Mouse (Mus musculus) liver, embryonic 12.5 days (tissue): ENCODE results near the gene Brsk1. TPM values are rescaled to one million over a fixed set of nuclear protein-coding genes. Genes with fewer than 3 reads are reported as not detected.

Experiments
- ATAC-seq: fragments of 200-750 bp; cut with Nextera tagmentation; 2 replicates; pipeline ENCODE4 v1.8.0; 2017; ENCODE audit warnings: moderate number of reproducible peaks, mild to moderate bottlenecking, moderate library complexity
- H3K27ac ChIP-seq: fragments of 300-500 bp; sonication (generic); 2 replicates; pipeline ENCODE4 v1.5.1; 2016; ENCODE audit warnings: mild to moderate bottlenecking
- H3K27me3 ChIP-seq: fragments of 300-500 bp; sonication (generic); replicated peaks from 2 replicates; pipeline ENCODE4 v1.6.1; 2016; ENCODE audit warnings: mild to moderate bottlenecking, moderate library complexity
- H3K36me3 ChIP-seq: fragments of 300-500 bp; sonication (generic); 2 replicates; pipeline ENCODE4 v1.6.1; 2016; ENCODE audit warnings: mild to moderate bottlenecking, moderate library complexity
- H3K4me1 ChIP-seq: fragments of 300-500 bp; sonication (generic); 2 replicates; pipeline ENCODE4 v1.6.1; 2016
- H3K4me2 ChIP-seq: fragments of 300-500 bp; sonication (generic); 2 replicates; pipeline ENCODE4 v1.6.1; 2016; ENCODE audit warnings: mild to moderate bottlenecking, moderate library complexity
- H3K4me3 ChIP-seq: fragments of 300-500 bp; sonication (generic); 2 replicates; pipeline ENCODE4 v1.5.1; 2016; ENCODE audit warnings: mild to moderate bottlenecking, moderate library complexity
- H3K9ac ChIP-seq: fragments of 300-500 bp; sonication (generic); 2 replicates; pipeline ENCODE4 v1.6.1; 2016; ENCODE audit warnings: mild to moderate bottlenecking, moderate library complexity
- H3K9me3 ChIP-seq: fragments of 300-500 bp; sonication (generic); replicated peaks from 2 replicates; pipeline ENCODE4 v1.6.1; 2016; ENCODE audit warnings: mild to moderate bottlenecking, moderate library complexity
- WGBS: fragments of 180-500 bp; shearing (Covaris S2); methylation state at CpG from one replicate; pipeline ENCODE4 v1.1.7; 2016; ENCODE audit not compliant: insufficient replicate concordance; 5-methylcytosine and 5-hydroxymethylcytosine counted together
- polyA plus RNA-seq: library from polyadenylated mRNA; unstranded; fragments of >200 nt; fragmentation: Nextera tagmentation; extraction: Ambion mirVana; gene quantifications from 2 replicates; pipeline ENCODE4 v1.2.1, GENCODE M21; 2016

Brsk1 gene
- polyA plus RNA-seq, 1 experiment from 2014 or later = 0.19 TPM

GRCm38 (mm10) chr7:4670655-4671255 is 19.6 kb upstream of the Brsk1 start:
- WGBS = 38% methylated on average over 8 of the region's 8 CpGs
- Histone ChIP-seq H3K4me1 (peaks cover 57% of the 10 kb centered on the region), H3K9ac (peak overlapping the region; percentile 51), H3K36me3 (peaks cover 85% of the 10 kb centered on the region), H3K4me3 (peak overlapping the region; percentile 14; the same call in 1 of the 2 replicates), H3K27me3 (no peaks in the 10 kb centered on the region), H3K4me2 (peak overlapping the region; percentile 55), H3K27ac (peak overlapping the region; percentile 87), H3K9me3 (no peaks in the 10 kb centered on the region)
- peak; percentile 99 for ATAC-seq

DNA sequence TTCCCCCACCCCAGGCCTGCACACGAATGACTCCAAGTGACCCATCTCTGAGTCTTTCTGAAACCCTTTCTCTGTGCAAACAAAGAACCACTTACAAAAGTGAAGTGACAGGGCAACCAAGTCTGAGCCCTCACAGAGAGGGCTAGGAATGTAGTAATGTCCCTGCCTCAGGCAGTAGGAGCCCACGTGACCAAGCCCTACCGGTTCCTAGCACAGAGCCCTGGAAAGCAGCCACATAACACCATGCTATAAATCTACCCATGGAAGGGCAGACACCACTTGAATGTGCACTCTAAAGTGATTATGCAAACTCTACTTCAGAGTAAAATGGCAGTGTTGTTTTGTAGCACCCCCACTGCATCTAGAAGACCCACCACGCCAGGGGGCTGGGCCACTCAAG is 18.4 kb upstream of the Brsk1 start:
- H3K36me3 ChIP-seq = peaks cover 86% of the 10 kb centered on the region
- WGBS = 79% methylated on average over 4 of the region's 4 CpGs
- H3K4me1 ChIP-seq = peaks cover 62% of the 10 kb centered on the region
- peak overlapping the region; percentile 87; the same call in 1 of the 2 replicates for H3K27ac ChIP-seq
- H3K4me3 ChIP-seq = no peak overlapping the region
- no peak overlapping the region for H3K4me2 ChIP-seq
- H3K9me3 ChIP-seq = no peaks in the 10 kb centered on the region
- H3K27me3 ChIP-seq = no peaks in the 10 kb centered on the region
- 0 out of 2 replicates have a peak overlapping the region, but pooled peaks have one; percentile 22 for H3K9ac ChIP-seq
- no peak for ATAC-seq

DNA sequence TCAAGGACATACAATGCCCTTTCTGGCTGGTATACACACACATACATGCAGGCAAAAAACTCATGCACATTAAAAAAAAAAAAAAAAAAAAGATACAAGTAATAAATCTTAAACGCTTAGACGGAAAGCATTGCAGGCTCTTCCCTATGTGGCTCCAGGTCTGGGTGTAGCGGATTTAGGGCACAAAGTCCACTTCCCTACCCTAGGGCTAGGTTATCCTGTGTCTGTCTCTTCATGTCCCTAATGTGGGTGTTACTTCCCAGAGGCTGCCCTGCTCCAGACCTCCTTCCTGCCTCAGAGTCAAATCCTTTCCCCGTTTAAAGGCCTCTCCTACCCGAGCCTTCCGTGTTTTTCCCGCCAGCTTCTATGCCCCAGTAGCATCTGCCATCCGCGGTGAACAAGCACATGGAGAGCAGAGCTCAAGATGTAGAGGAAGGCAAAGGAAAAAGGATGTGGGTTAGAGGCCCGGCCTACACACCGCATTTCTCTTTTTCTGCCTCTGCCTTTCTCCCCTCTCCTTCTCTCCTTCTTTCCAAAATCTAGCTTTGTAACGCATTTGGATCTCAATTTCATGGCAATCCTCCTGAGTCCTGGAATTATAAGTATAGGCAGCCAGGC is 16.2 kb upstream of the Brsk1 start:
- H3K4me1 ChIP-seq = peaks cover 52% of the 10 kb centered on the region
- no peak for ATAC-seq
- no peak overlapping the region for H3K9ac ChIP-seq
- H3K36me3 ChIP-seq = peaks cover 81% of the 10 kb centered on the region
- no peaks in the 10 kb centered on the region for H3K27me3 ChIP-seq
- 80% methylated on average over 12 of the region's 12 CpGs for WGBS
- H3K4me2 ChIP-seq = no peak overlapping the region
- H3K27ac ChIP-seq = peak overlapping the region; percentile 45; the same call in 1 of the 2 replicates
- H3K4me3 ChIP-seq = no peak overlapping the region
- no peaks in the 10 kb centered on the region for H3K9me3 ChIP-seq

- peaks cover 45% of the 10 kb centered on the region for H3K4me1 ChIP-seq
- H3K9ac ChIP-seq = no peak overlapping the region
- H3K4me2 ChIP-seq = no peak overlapping the region
- ATAC-seq = no peak
- H3K27ac ChIP-seq = peak overlapping the region; percentile 45; the same call in 1 of the 2 replicates
- no peaks in the 10 kb centered on the region for H3K9me3 ChIP-seq
- H3K4me3 ChIP-seq = no peak overlapping the region
- WGBS = 78% methylated on average over 7 of the region's 7 CpGs
- peaks cover 82% of the 10 kb centered on the region for H3K36me3 ChIP-seq
- H3K27me3 ChIP-seq = no peaks in the 10 kb centered on the region
Measured at GRCm38 (mm10) chr7:4675200-4675599, 15.2 kb upstream of the Brsk1 start.

DNA sequence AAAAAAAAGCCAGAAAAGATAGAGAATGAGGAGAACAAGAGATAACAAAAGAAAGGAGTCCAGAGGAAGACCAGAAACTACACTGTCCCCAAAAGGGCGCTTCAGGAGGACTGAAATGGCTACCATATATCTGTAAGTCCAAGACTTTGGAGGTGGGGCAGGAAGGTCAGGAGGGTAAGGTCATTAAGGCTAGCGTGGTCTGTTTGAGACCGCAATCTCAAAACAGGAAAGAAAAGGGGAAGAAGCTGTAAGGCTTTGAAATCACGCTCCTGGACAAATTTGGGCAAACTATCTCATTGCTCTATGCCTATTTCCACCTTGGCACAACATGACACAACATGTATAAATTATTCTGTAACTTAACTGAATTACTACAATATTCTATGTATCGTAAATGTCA is 7.1 kb upstream of the Brsk1 start:
- H3K4me3 ChIP-seq = no peak overlapping the region
- no peak overlapping the region for H3K4me2 ChIP-seq
- H3K27ac ChIP-seq = no peak overlapping the region
- peaks cover 38% of the 10 kb centered on the region for H3K36me3 ChIP-seq
- H3K27me3 ChIP-seq = no peaks in the 10 kb centered on the region
- ATAC-seq = no peak
- peaks cover 24% of the 10 kb centered on the region for H3K4me1 ChIP-seq
- no peaks in the 10 kb centered on the region for H3K9me3 ChIP-seq
- 62% methylated on average over 5 of the region's 5 CpGs for WGBS
- no peak overlapping the region for H3K9ac ChIP-seq

GRCm38 (mm10) chr7:4684203-4684602 is 6.2 kb upstream of the Brsk1 start:
- no peaks in the 10 kb centered on the region for H3K9me3 ChIP-seq
- peaks cover 24% of the 10 kb centered on the region for H3K4me1 ChIP-seq
- no peak for ATAC-seq
- peak overlapping the region; percentile 74 for H3K9ac ChIP-seq
- peak overlapping the region; percentile 86 for H3K4me2 ChIP-seq
- H3K27ac ChIP-seq = peak overlapping the region; percentile 76
- peaks cover 4% of the 10 kb centered on the region for H3K27me3 ChIP-seq
- peaks cover 32% of the 10 kb centered on the region for H3K36me3 ChIP-seq
- 2% methylated on average over 13 of the region's 13 CpGs for WGBS
- peak overlapping the region; percentile 79 for H3K4me3 ChIP-seq

DNA sequence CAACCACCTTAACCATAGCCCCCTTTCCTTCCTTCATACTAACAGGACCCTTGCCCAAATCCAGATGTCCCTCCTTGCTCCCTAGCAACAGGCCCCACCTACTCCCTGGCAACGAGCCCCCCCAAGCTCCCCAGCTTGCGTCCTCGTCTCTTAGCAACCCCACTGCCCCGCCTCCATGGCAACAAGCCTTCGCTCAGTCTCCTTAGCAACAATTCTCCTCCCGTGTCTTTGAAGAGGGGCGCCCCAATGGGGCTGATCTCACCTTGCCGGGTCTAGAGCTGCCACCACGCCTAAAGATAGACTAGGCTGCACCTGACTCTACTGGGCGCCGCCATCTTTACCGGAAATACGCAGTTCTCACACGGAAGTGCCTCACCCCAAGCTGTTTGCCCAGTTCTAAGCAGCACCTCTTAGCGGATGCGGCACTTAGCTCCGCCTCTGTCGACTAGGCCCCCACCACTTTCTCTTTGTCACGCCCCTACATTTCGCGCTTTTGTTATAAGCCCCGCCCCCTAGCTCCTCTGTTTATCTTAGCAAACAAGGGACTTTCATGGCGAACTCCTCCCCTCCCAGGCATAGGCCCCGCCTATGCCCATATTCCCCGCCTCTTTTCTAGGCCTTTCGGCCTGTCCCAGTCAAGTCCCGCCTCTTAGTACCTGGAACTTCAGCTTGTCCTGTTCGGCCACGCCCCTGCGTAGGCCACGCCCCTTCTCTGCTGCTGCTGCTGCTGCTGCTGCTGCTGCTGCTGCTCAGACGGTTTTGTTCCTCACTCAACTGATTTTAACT is 5.6 kb upstream of the Brsk1 start, which contains the start of gene Hspbp1:
TSS of gene Hspbp1 (minus strand) at position 437 of the 786 bp plus-strand sequence.
- Histone ChIP-seq H3K27me3 (peaks cover 10% of the 10 kb centered on the region), H3K9me3 (no peaks in the 10 kb centered on the region), H3K4me1 (peaks cover 24% of the 10 kb centered on the region), H3K9ac (peak within 1 kb of the TSS; percentile 74), H3K36me3 (peaks cover 28% of the 10 kb centered on the region), H3K4me3 (peak within 1 kb of the TSS; percentile 79), H3K4me2 (peak within 1 kb of the TSS; percentile 86), H3K27ac (peak within 1 kb of the TSS; percentile 76)
- whole genome bisulfite sequencing = under 1% methylated on average over 32 of the region's 32 CpGs
- ATAC-seq = peak; percentile 98

- peaks cover 33% of the 10 kb centered on the region for H3K27me3 ChIP-seq
- peak; percentile 48; the same call in 1 of the 2 replicates for ATAC-seq
- H3K9ac ChIP-seq = peak overlapping the region; percentile 73
- H3K36me3 ChIP-seq = peaks cover 5% of the 10 kb centered on the region
- 22% methylated on average over 21 of the region's 35 CpGs for WGBS
- peak overlapping the region; percentile 77 for H3K4me2 ChIP-seq
- no peaks in the 10 kb centered on the region for H3K9me3 ChIP-seq
- peak overlapping the region; percentile 58 for H3K4me3 ChIP-seq
- H3K27ac ChIP-seq = peak overlapping the region; percentile 63; the same call in 1 of the 2 replicates
- peaks cover 10% of the 10 kb centered on the region for H3K4me1 ChIP-seq
Measured at GRCm38 (mm10) chr7:4690951-4691653, 698 bp downstream of the Brsk1 start.

GRCm38 (mm10) chr7:4693004-4693403 is 2.6 kb downstream of the Brsk1 start:
- no peak overlapping the region for H3K4me2 ChIP-seq
- H3K36me3 ChIP-seq = peaks cover 9% of the 10 kb centered on the region
- H3K4me3 ChIP-seq = no peak overlapping the region
- H3K9me3 ChIP-seq = no peaks in the 10 kb centered on the region
- H3K27me3 ChIP-seq = peaks cover 33% of the 10 kb centered on the region
- H3K9ac ChIP-seq = no peak overlapping the region
- peaks cover 10% of the 10 kb centered on the region for H3K4me1 ChIP-seq
- WGBS = 74% methylated on average over 6 of the region's 6 CpGs
- ATAC-seq = no peak
- H3K27ac ChIP-seq = no peak overlapping the region

GRCm38 (mm10) chr7:4702334-4702733 is 11.9 kb downstream of the Brsk1 start:
- WGBS = 70% methylated on average over 8 of the region's 8 CpGs
- peaks cover 25% of the 10 kb centered on the region for H3K27me3 ChIP-seq
- H3K27ac ChIP-seq = no peak overlapping the region
- no peak overlapping the region for H3K4me3 ChIP-seq
- H3K4me2 ChIP-seq = no peak overlapping the region
- ATAC-seq = no peak
- H3K36me3 ChIP-seq = 0 out of 2 replicates have a peak, but pooled peaks cover 5% of the 10 kb centered on the region
- no peaks in the 10 kb centered on the region for H3K9me3 ChIP-seq
- no peak overlapping the region for H3K9ac ChIP-seq
- H3K4me1 ChIP-seq = peaks cover 6% of the 10 kb centered on the region; the same call in 1 of the 2 replicates

GRCm38 (mm10) chr7:4703195-4703594 is 12.8 kb downstream of the Brsk1 start:
- 79% methylated on average over 7 of the region's 7 CpGs for WGBS
- Histone ChIP-seq H3K27ac (no peak overlapping the region), H3K4me3 (no peak overlapping the region), H3K9ac (no peak overlapping the region), H3K4me1 (peaks cover 6% of the 10 kb centered on the region; the same call in 1 of the 2 replicates), H3K27me3 (peaks cover 33% of the 10 kb centered on the region), H3K36me3 (0 out of 2 replicates have a peak, but pooled peaks cover 5% of the 10 kb centered on the region), H3K9me3 (no peaks in the 10 kb centered on the region), H3K4me2 (no peak overlapping the region)
- no peak for ATAC-seq
